Mouse (Mus musculus) lung, embryonic 16.5 days (tissue): Measurements from ENCODE around the gene Iqce. TPM values are rescaled to one million over a fixed set of nuclear protein-coding genes. Genes with fewer than 3 reads are reported as not detected.

Experiments used
- ATAC-seq: fragments of 200-750 bp; cut with Nextera tagmentation; 2 replicates; pipeline ENCODE4 v1.8.0; 2017; ENCODE audit warnings: low read depth, mild to moderate bottlenecking, moderate library complexity
- H3K27ac ChIP-seq: fragments of 300-500 bp; sonication (generic); 2 replicates; pipeline ENCODE4 v1.5.1; 2014; ENCODE audit warnings: mild to moderate bottlenecking, control low read depth, low read length
- H3K27me3 ChIP-seq: fragments of 300-500 bp; sonication (generic); 2 replicates; pipeline ENCODE4 v1.6.1; 2014; ENCODE audit warnings: low read depth, low read length, mixed read lengths; ENCODE audit not compliant: control insufficient read depth, insufficient read depth
- H3K36me3 ChIP-seq: fragments of 300-500 bp; sonication (generic); 2 replicates; pipeline ENCODE4 v1.6.1; 2014; ENCODE audit warnings: low read length; ENCODE audit not compliant: control insufficient read depth, insufficient read depth
- H3K4me1 ChIP-seq: fragments of 300-500 bp; sonication (generic); replicated peaks from 2 replicates; pipeline ENCODE4 v1.6.1; 2014; ENCODE audit warnings: low read length, mixed read lengths; ENCODE audit not compliant: control insufficient read depth, insufficient read depth
- H3K4me2 ChIP-seq: fragments of 300-500 bp; sonication (generic); 2 replicates; pipeline ENCODE4 v1.6.1; 2014; ENCODE audit warnings: low read depth, low read length, control low read depth
- H3K4me3 ChIP-seq: fragments of 300-500 bp; sonication (generic); 2 replicates; pipeline ENCODE4 v1.5.1; 2014; ENCODE audit warnings: mild to moderate bottlenecking, low read length, control low read depth
- H3K9ac ChIP-seq: fragments of 300-500 bp; sonication (generic); 2 replicates; pipeline ENCODE4 v1.6.1; 2014; ENCODE audit warnings: low read length, control low read depth
- H3K9me3 ChIP-seq: fragments of 300-500 bp; sonication (generic); 2 replicates; pipeline ENCODE4 v1.6.1; 2016; ENCODE audit warnings: low read length; ENCODE audit not compliant: control insufficient read depth
- WGBS: fragments of 180-500 bp; shearing (Covaris S2); extraction: QIAGEN DNeasy Blood & Tissue Kit; methylation state at CpG from one replicate; pipeline ENCODE4 v1.1.7; 2014; 5-methylcytosine and 5-hydroxymethylcytosine counted together
- polyA plus RNA-seq: library from polyadenylated mRNA; unstranded; fragments of >200 nt; fragmentation: Nextera tagmentation; extraction: Ambion mirVana; gene quantifications from 2 replicates; pipeline ENCODE4 v1.2.1, GENCODE M21; 2015

The Iqce gene
- polyA plus RNA-seq, 1 experiment from 2014 or later = 21.5 TPM

- no peak overlapping the region for H3K27ac ChIP-seq
- no peak overlapping the region for H3K9ac ChIP-seq
- H3K27me3 ChIP-seq = no peaks in the 10 kb centered on the region
- H3K9me3 ChIP-seq = no peaks in the 10 kb centered on the region
- peaks cover 23% of the 10 kb centered on the region for H3K4me1 ChIP-seq
- H3K4me3 ChIP-seq = no peak overlapping the region
- ATAC-seq = no peak
- no peak overlapping the region for H3K4me2 ChIP-seq
- peaks cover 13% of the 10 kb centered on the region for H3K36me3 ChIP-seq
- 84% methylated on average over 4 of the region's 4 CpGs for WGBS
These were observed 62.9 kb downstream of the Iqce start for GRCm38 (mm10) chr5:140639312-140639711.

- H3K9ac ChIP-seq = no peak overlapping the region
- no peak overlapping the region for H3K4me2 ChIP-seq
- H3K27ac ChIP-seq = no peak overlapping the region
- H3K9me3 ChIP-seq = no peaks in the 10 kb centered on the region
- WGBS = 84% methylated on average over 6 of the region's 6 CpGs
- no peak for ATAC-seq
- H3K4me3 ChIP-seq = no peak overlapping the region
- peaks cover 21% of the 10 kb centered on the region for H3K4me1 ChIP-seq
- H3K27me3 ChIP-seq = no peaks in the 10 kb centered on the region
- H3K36me3 ChIP-seq = peaks cover 17% of the 10 kb centered on the region
These were observed 63.7 kb downstream of the Iqce start for GRCm38 (mm10) chr5:140638484-140638883.

GRCm38 (mm10) chr5:140637989-140638388 lies 64.2 kb downstream of the Iqce start:
- no peaks in the 10 kb centered on the region for H3K9me3 ChIP-seq
- WGBS = 82% methylated on average over 3 of the region's 3 CpGs
- H3K9ac ChIP-seq = no peak overlapping the region
- H3K4me1 ChIP-seq = peaks cover 21% of the 10 kb centered on the region
- peaks cover 21% of the 10 kb centered on the region for H3K36me3 ChIP-seq
- ATAC-seq = no peak
- H3K27ac ChIP-seq = no peak overlapping the region
- H3K4me2 ChIP-seq = no peak overlapping the region
- no peaks in the 10 kb centered on the region for H3K27me3 ChIP-seq
- H3K4me3 ChIP-seq = no peak overlapping the region

- ATAC-seq = no peak
- Histone ChIP-seq H3K9me3 (no peaks in the 10 kb centered on the region), H3K4me2 (no peak overlapping the region), H3K4me1 (peaks cover 18% of the 10 kb centered on the region), H3K4me3 (no peak overlapping the region), H3K9ac (no peak overlapping the region), H3K36me3 (peaks cover 26% of the 10 kb centered on the region), H3K27me3 (no peaks in the 10 kb centered on the region), H3K27ac (peak overlapping the region; percentile 21; the same call in 1 of the 2 replicates)
- 87% methylated on average over 6 of the region's 6 CpGs for WGBS
These were observed 65.1 kb downstream of the Iqce start for GRCm38 (mm10) chr5:140637058-140637410.

- Histone ChIP-seq H3K4me3 (no peak overlapping the region), H3K4me1 (peaks cover 12% of the 10 kb centered on the region), H3K27ac (peak overlapping the region; percentile 21; the same call in 1 of the 2 replicates), H3K9me3 (no peaks in the 10 kb centered on the region), H3K36me3 (peaks cover 31% of the 10 kb centered on the region), H3K27me3 (no peaks in the 10 kb centered on the region), H3K4me2 (no peak overlapping the region), H3K9ac (no peak overlapping the region)
- no peak for ATAC-seq
- WGBS = 75% methylated on average over 7 of the region's 7 CpGs
These were observed 65.7 kb downstream of the Iqce start for GRCm38 (mm10) chr5:140636316-140637057.

GRCm38 (mm10) chr5:140634798-140635722 lies 67.1 kb downstream of the Iqce start:
- no peaks in the 10 kb centered on the region for H3K27me3 ChIP-seq
- 94% methylated on average over 26 of the region's 26 CpGs for WGBS
- ATAC-seq = no peak
- H3K4me3 ChIP-seq = no peak overlapping the region
- 0 out of 2 replicates have a peak, but pooled peaks cover 4% of the 10 kb centered on the region for H3K4me1 ChIP-seq
- H3K27ac ChIP-seq = no peak overlapping the region
- no peak overlapping the region for H3K4me2 ChIP-seq
- peaks cover 34% of the 10 kb centered on the region for H3K36me3 ChIP-seq
- H3K9ac ChIP-seq = no peak overlapping the region
- no peaks in the 10 kb centered on the region for H3K9me3 ChIP-seq

GRCm38 (mm10) chr5:140633432-140633831 lies 68.7 kb downstream of the Iqce start:
- Histone ChIP-seq H3K9me3 (no peaks in the 10 kb centered on the region), H3K9ac (no peak overlapping the region), H3K4me1 (0 out of 2 replicates have a peak, but pooled peaks cover 4% of the 10 kb centered on the region), H3K27ac (no peak overlapping the region), H3K36me3 (peaks cover 48% of the 10 kb centered on the region), H3K4me3 (no peak overlapping the region), H3K27me3 (no peaks in the 10 kb centered on the region), H3K4me2 (no peak overlapping the region)
- 87% methylated on average over 7 of the region's 7 CpGs for WGBS
- no peak for ATAC-seq

GRCm38 (mm10) chr5:140628995-140629394 lies 73.2 kb downstream of the Iqce start:
- no peaks in the 10 kb centered on the region for H3K27me3 ChIP-seq
- no peaks in the 10 kb centered on the region for H3K4me1 ChIP-seq
- H3K4me3 ChIP-seq = no peak overlapping the region
- no peak overlapping the region for H3K4me2 ChIP-seq
- no peak overlapping the region for H3K9ac ChIP-seq
- peaks cover 6% of the 10 kb centered on the region; the same call in 1 of the 2 replicates for H3K9me3 ChIP-seq
- H3K36me3 ChIP-seq = peaks cover 65% of the 10 kb centered on the region
- no peak for ATAC-seq
- no peak overlapping the region for H3K27ac ChIP-seq
- 88% methylated on average over 9 of the region's 9 CpGs for WGBS

- no peaks in the 10 kb centered on the region for H3K27me3 ChIP-seq
- 94% methylated on average over 5 of the region's 5 CpGs for WGBS
- peaks cover 6% of the 10 kb centered on the region; the same call in 1 of the 2 replicates for H3K9me3 ChIP-seq
- no peak for ATAC-seq
- no peak overlapping the region for H3K4me3 ChIP-seq
- H3K9ac ChIP-seq = no peak overlapping the region
- H3K36me3 ChIP-seq = peaks cover 67% of the 10 kb centered on the region
- no peak overlapping the region for H3K27ac ChIP-seq
- H3K4me1 ChIP-seq = no peaks in the 10 kb centered on the region
- H3K4me2 ChIP-seq = no peak overlapping the region
These were observed 74.6 kb downstream of the Iqce start for GRCm38 (mm10) chr5:140627580-140627979.
